ENCODE assay signal across 33 mouse cellular contexts in the genomic region with DNA sequence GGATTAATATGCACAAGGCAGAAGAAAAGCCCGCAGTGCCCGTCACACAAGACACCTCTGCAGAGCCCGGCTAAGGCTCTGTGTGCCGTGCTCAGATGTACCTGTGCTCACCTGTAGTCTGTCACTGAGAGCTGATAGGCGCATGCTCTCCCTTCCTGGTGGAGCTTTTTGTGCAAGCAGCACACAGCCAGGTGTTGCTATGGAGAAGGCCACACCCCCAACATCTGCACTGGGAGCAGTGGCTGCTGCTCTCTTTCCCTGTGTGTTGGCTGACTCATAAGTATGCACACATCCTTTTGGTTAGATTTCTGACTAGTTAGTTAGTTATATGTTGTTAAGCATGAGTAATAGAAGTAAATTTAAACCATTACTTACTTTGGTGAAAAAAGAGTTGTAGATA. TPM values are rescaled to one million over a fixed set of nuclear protein-coding genes. Genes with fewer than 3 reads are reported as not detected.
DNase-seq lines count a peak whose midpoint lies in the region; ATAC-seq and TF ChIP-seq lines count a peak whose summit lies in the region.
"Had no signal": no experiment of that assay in that cellular context is flagged by ENCODE, and none has a peak within 500 bp of the region (broad histone marks: within the 10 kb centered on the region; RNA-seq: fewer than 3 reads in every experiment).

No protein-coding gene starts in this region.

- 84% methylated on average over 5 of the region's 5 CpGs for WGBS in intestine, postnatal 0 days
- 88% methylated on average over 5 of the region's 5 CpGs for WGBS in intestine, embryonic 15.5 days

- no peaks in the 10 kb centered on the region for H3K27me3 ChIP-seq in intestine, postnatal 0 days (replicated peaks; ENCODE audit: control insufficient read depth, insufficient read depth, low read length)
- H3K27me3 ChIP-seq in intestine, embryonic 15.5 days (replicated peaks) = no peaks in the 10 kb centered on the region
- H3K27me3 ChIP-seq: embryonic facial prominence, embryonic 12.5 days; embryonic facial prominence, embryonic 15.5 days; heart, embryonic 13.5 days; hindbrain, embryonic 15.5 days had no signal

- H3K9ac ChIP-seq in intestine, postnatal 0 days (ENCODE audit: low read depth, low read length) = no peak overlapping the region
- H3K9ac ChIP-seq in intestine, embryonic 15.5 days = no peak overlapping the region
- H3K9ac ChIP-seq: embryonic facial prominence, embryonic 12.5 days; embryonic facial prominence, embryonic 15.5 days; forebrain, postnatal 0 days; heart, embryonic 13.5 days; hindbrain, embryonic 15.5 days had no signal

- no peak overlapping the region for H3K4me2 ChIP-seq in intestine, postnatal 0 days (replicated peaks; ENCODE audit: low read depth)
- no peak overlapping the region for H3K4me2 ChIP-seq in intestine, embryonic 15.5 days (replicated peaks)
- H3K4me2 ChIP-seq: embryonic facial prominence, embryonic 12.5 days; embryonic facial prominence, embryonic 15.5 days; heart, embryonic 13.5 days; hindbrain, embryonic 15.5 days had no signal

- TF ChIP-seq CTCF in intestine, postnatal 0 days (IDR thresholded peaks at IDR 0.05; ENCODE audit: low read depth) = no peak

- no peaks in the 10 kb centered on the region for H3K36me3 ChIP-seq in intestine, postnatal 0 days (ENCODE audit: control insufficient read depth, insufficient read depth)
- no peaks in the 10 kb centered on the region for H3K36me3 ChIP-seq in intestine, embryonic 15.5 days
- H3K36me3 ChIP-seq: embryonic facial prominence, embryonic 12.5 days; embryonic facial prominence, embryonic 15.5 days; G1E; heart, embryonic 13.5 days; hindbrain, embryonic 15.5 days had no signal

- H3K27ac ChIP-seq in intestine, postnatal 0 days (ENCODE audit: low read depth, low read length) = no peak overlapping the region
- no peak overlapping the region for H3K27ac ChIP-seq in intestine, embryonic 15.5 days
- H3K27ac ChIP-seq: embryonic facial prominence, embryonic 12.5 days; embryonic facial prominence, embryonic 15.5 days; heart, adult 2 months; heart, embryonic 10.5 days; heart, embryonic 13.5 days; hindbrain, embryonic 15.5 days had no signal

- H3K4me1 ChIP-seq in intestine, postnatal 0 days (replicated peaks; ENCODE audit: control insufficient read depth, insufficient read depth, low read length) = no peaks in the 10 kb centered on the region
- H3K4me1 ChIP-seq in intestine, embryonic 15.5 days (replicated peaks) = no peaks in the 10 kb centered on the region
- H3K4me1 ChIP-seq: embryonic facial prominence, embryonic 12.5 days; embryonic facial prominence, embryonic 15.5 days; heart, embryonic 10.5 days; heart, embryonic 13.5 days; hindbrain, embryonic 15.5 days had no signal

- H3K4me3 ChIP-seq in intestine, postnatal 0 days (ENCODE audit: low read depth, low read length) = no peak overlapping the region
- H3K4me3 ChIP-seq in intestine, embryonic 15.5 days (replicated peaks) = no peak overlapping the region
- H3K4me3 ChIP-seq: embryonic facial prominence, embryonic 12.5 days; embryonic facial prominence, embryonic 15.5 days; heart, adult 2 months; heart, embryonic 10.5 days; heart, embryonic 13.5 days; hindbrain, embryonic 15.5 days had no signal

- peak; percentile 53 for DNase-seq in NIH3T3 (ENCODE audit: low read depth)
- peak; percentile 26 for DNase-seq in ZHBTc4 (ENCODE audit: low read depth, low spot score)
- no peak for DNase-seq in layer of hippocampus, postnatal 36 days
- no peak for DNase-seq in lung, postnatal 4 days
- no peak for DNase-seq in frontal cortex, postnatal 36 days (ENCODE audit: low spot score in 2 of 2)
- DNase-seq in thymus, postnatal 36 days = no peak
- DNase-seq: adrenal gland, adult 8-10 months; adrenal gland, postnatal 25 days; cerebellum, adult 11 months; cerebellum, adult 2 months; cerebellum, adult 9-11 months; cerebellum, postnatal 25 days; forebrain, postnatal 0 days; gastrocnemius, postnatal 36 days; heart, adult 2 months; heart, postnatal 14 days; heart, postnatal 4 days; kidney, adult 18-20 months had no signal

- no peaks in the 10 kb centered on the region for H3K9me3 ChIP-seq in intestine, postnatal 0 days (ENCODE audit: control insufficient read depth)
- H3K9me3 ChIP-seq in intestine, embryonic 15.5 days = no peaks in the 10 kb centered on the region
- H3K9me3 ChIP-seq: embryonic facial prominence, embryonic 12.5 days; embryonic facial prominence, embryonic 15.5 days; heart, embryonic 10.5 days; heart, embryonic 13.5 days; hindbrain, embryonic 15.5 days had no signal

- ATAC-seq in intestine, postnatal 0 days = peak; percentile 54; the same call in 1 of the 2 replicates
- no peak for ATAC-seq in intestine, embryonic 15.5 days
- ATAC-seq: forebrain, embryonic 14.5 days; forebrain, postnatal 0 days had no signal

RNA-seq across cellular contexts. Expression of a gene that starts 11.5 kb away (rescaled TPM):
- polyA plus RNA-seq in intestine, postnatal 0 days (2015; fragmentation: Nextera tagmentation; extraction: Ambion mirVana) = not detected in 2 replicates
- not detected in 2 replicates for polyA plus RNA-seq in intestine, embryonic 15.5 days (2015; fragmentation: Nextera tagmentation; extraction: Ambion mirVana)
- not detected for total RNA-seq in layer of hippocampus, postnatal 36 days (2021)
- total RNA-seq: adrenal gland, adult 8-10 months; adrenal gland, postnatal 25 days; common myeloid progenitor, adult 5-6 weeks; gastrocnemius, adult 8-10 months; gastrocnemius, postnatal 36 days; granulocyte monocyte progenitor cell, adult 5-6 weeks had no signal
- polyA plus RNA-seq: embryonic facial prominence, embryonic 12.5 days; embryonic facial prominence, embryonic 15.5 days; forebrain, embryonic 11.5 days; forebrain, embryonic 14.5 days; G1E; heart, adult 2 months; hindbrain, embryonic 11.5 days; hindbrain, embryonic 15.5 days; intestine, embryonic 14.5 days had no signal

RNA-seq across cellular contexts. Expression of a gene that starts 21.3 kb away (rescaled TPM):
- 0.04 TPM in 1 of 2 replicates, not detected in the other for polyA plus RNA-seq in intestine, postnatal 0 days (2015; fragmentation: Nextera tagmentation; extraction: Ambion mirVana)
- polyA plus RNA-seq in intestine, embryonic 15.5 days (2015; fragmentation: Nextera tagmentation; extraction: Ambion mirVana) = 0.46 TPM in 1 of 2 replicates, not detected in the other
- under 1 TPM; 0.30 to 0.33 TPM for total RNA-seq in layer of hippocampus, postnatal 36 days (2021)
- total RNA-seq: adrenal gland, postnatal 25 days; gastrocnemius, postnatal 36 days; granulocyte monocyte progenitor cell, adult 5-6 weeks had no signal
- polyA plus RNA-seq: G1E had no signal

RNA-seq across cellular contexts. Expression of a gene that starts 25.8 kb away (rescaled TPM):
- polyA plus RNA-seq in intestine, postnatal 0 days (2015; fragmentation: Nextera tagmentation; extraction: Ambion mirVana) = 1,268 and 1,348 TPM in 2 replicates
- 924 and 941 TPM in 2 replicates for polyA plus RNA-seq in intestine, embryonic 15.5 days (2015; fragmentation: Nextera tagmentation; extraction: Ambion mirVana)
- total RNA-seq in layer of hippocampus, postnatal 36 days (2021) = 100 to 1,000 TPM; 357 to 419 TPM

Comparison
In these comparisons a context has a peak if more than half of its experiments do, and no peak if none do; other contexts are left out.
1. DNase-seq: peak in NIH3T3 (single experiment) and ZHBTc4 (single experiment); none in layer of hippocampus, postnatal 36 days (0 of 2), lung, postnatal 4 days (0 of 2), frontal cortex, postnatal 36 days (0 of 2) and thymus, postnatal 36 days (0 of 2).